Mouse (Mus musculus) midbrain, postnatal 0 days (tissue): ENCODE data around the gene Heg1. TPM values are rescaled to one million over a fixed set of nuclear protein-coding genes. Genes with fewer than 3 reads are reported as not detected.

ENCODE experiments used
- ATAC-seq: fragments of 200-750 bp; cut with Nextera tagmentation; 2 replicates; pipeline ENCODE4 v1.8.0; 2017; ENCODE audit warnings: moderate number of reproducible peaks, mild to moderate bottlenecking, moderate TSS enrichment, moderate library complexity; ENCODE audit not compliant: low FRiP score
- DNase-seq: peaks from one replicate; pipeline ENCODE4 v3.0.0-alpha.2; 2015; ENCODE audit warnings: low spot score
- H3K27ac ChIP-seq: fragments of 300-500 bp; sonication (generic); 2 replicates; pipeline ENCODE4 v1.5.1; 2014; ENCODE audit warnings: low read depth, mild to moderate bottlenecking, low read length, mixed read lengths
- H3K27me3 ChIP-seq: fragments of 300-500 bp; sonication (generic); 2 replicates; pipeline ENCODE4 v1.6.1; 2014; ENCODE audit warnings: low read length, control low read depth, mixed read lengths; ENCODE audit not compliant: insufficient read depth
- H3K36me3 ChIP-seq: fragments of 300-500 bp; sonication (generic); 2 replicates; pipeline ENCODE4 v1.6.1; 2014; ENCODE audit warnings: low read length, control low read depth, mixed read lengths; ENCODE audit not compliant: insufficient read depth
- H3K4me1 ChIP-seq: fragments of 300-500 bp; sonication (generic); 2 replicates; pipeline ENCODE4 v1.6.1; 2014; ENCODE audit warnings: mild to moderate bottlenecking, control low read depth, antibody characterized with exemption, low read length, mixed read lengths; ENCODE audit not compliant: insufficient read depth
- H3K4me2 ChIP-seq: fragments of 300-500 bp; sonication (generic); 2 replicates; pipeline ENCODE4 v1.6.1; 2014; ENCODE audit warnings: low read depth, mild to moderate bottlenecking, low read length, mixed read lengths; ENCODE audit not compliant: poor library complexity, severe bottlenecking
- H3K4me3 ChIP-seq: fragments of 300-500 bp; sonication (generic); 2 replicates; pipeline ENCODE4 v1.5.1; 2014; ENCODE audit warnings: low read depth, mild to moderate bottlenecking, low read length, moderate library complexity
- H3K9ac ChIP-seq: fragments of 300-500 bp; sonication (generic); replicated peaks from 2 replicates; pipeline ENCODE4 v1.6.1; 2014; ENCODE audit warnings: mild to moderate bottlenecking, low read length, moderate library complexity, mixed read lengths; ENCODE audit not compliant: poor library complexity, severe bottlenecking
- H3K9me3 ChIP-seq: fragments of 300-500 bp; sonication (generic); 2 replicates; pipeline ENCODE4 v1.6.1; 2016; ENCODE audit warnings: low read length, control low read depth
- CTCF ChIP-seq: IDR thresholded peaks from 2 replicates; pipeline ENCODE4 v1.5.1; 2016; ENCODE audit warnings: antibody characterized with exemption, mild to moderate bottlenecking
- WGBS: fragments of 180-500 bp; shearing (Covaris S2); extraction: QIAGEN DNeasy Blood & Tissue Kit; methylation state at CpG from one replicate; pipeline ENCODE4 v1.1.7; 2014; 5-methylcytosine and 5-hydroxymethylcytosine counted together
- polyA plus RNA-seq: library from polyadenylated mRNA; unstranded; fragments of >200 nt; fragmentation: Nextera tagmentation; extraction: Ambion mirVana; gene quantifications from 2 replicates; pipeline ENCODE4 v1.2.1, GENCODE M21; 2015
- total RNA-seq: library from RNA; depleted of rRNA; stranded (reverse); fragments of >200 nt; gene quantifications from 2 replicates; pipeline ENCODE4 v1.2.3, GENCODE M21; 2014

Heg1 gene
- total and polyA plus RNA-seq, 2 experiments from 2014 or later: 7.2 to 19.5 TPM

- no peaks in the 10 kb centered on the region; the same call in 1 of the 2 replicates for H3K4me1 ChIP-seq
- no peaks in the 10 kb centered on the region for H3K36me3 ChIP-seq
- H3K4me2 ChIP-seq: no peak overlapping the region
- DNase-seq: no peak
- H3K4me3 ChIP-seq: no peak overlapping the region
- no peaks in the 10 kb centered on the region for H3K9me3 ChIP-seq
- no peak for TF ChIP-seq CTCF
- 58% methylated on average over 9 of the region's 9 CpGs for WGBS
- H3K9ac ChIP-seq: no peak overlapping the region
- H3K27me3 ChIP-seq: no peaks in the 10 kb centered on the region
- no peak overlapping the region for H3K27ac ChIP-seq
- ATAC-seq: no peak
Measured at GRCm38 (mm10) chr16:33704289-33704688, 20.1 kb downstream of the Heg1 start.

GRCm38 (mm10) chr16:33705258-33705657, 21.1 kb downstream of the Heg1 start:
- DNase-seq: no peak
- H3K9ac ChIP-seq: no peak overlapping the region
- no peak for ATAC-seq
- H3K4me2 ChIP-seq: no peak overlapping the region
- WGBS: 41% methylated on average over 6 of the region's 6 CpGs
- H3K27ac ChIP-seq: no peak overlapping the region
- H3K9me3 ChIP-seq: no peaks in the 10 kb centered on the region
- H3K27me3 ChIP-seq: no peaks in the 10 kb centered on the region
- TF ChIP-seq CTCF: no peak
- H3K4me3 ChIP-seq: no peak overlapping the region
- H3K4me1 ChIP-seq: no peaks in the 10 kb centered on the region; the same call in 1 of the 2 replicates
- H3K36me3 ChIP-seq: no peaks in the 10 kb centered on the region

- peak; percentile 13; the same call in 1 of the 2 replicates for TF ChIP-seq CTCF
- Histone ChIP-seq H3K27me3 (no peaks in the 10 kb centered on the region), H3K4me3 (no peak overlapping the region), H3K9me3 (no peaks in the 10 kb centered on the region), H3K36me3 (no peaks in the 10 kb centered on the region), H3K27ac (no peak overlapping the region), H3K4me1 (no peaks in the 10 kb centered on the region; the same call in 1 of the 2 replicates), H3K4me2 (no peak overlapping the region), H3K9ac (no peak overlapping the region)
- 85% methylated on average over 14 of the region's 14 CpGs for WGBS
- DNase-seq (no peak), ATAC-seq (no peak)
Measured at GRCm38 (mm10) chr16:33706111-33706890, 22.1 kb downstream of the Heg1 start.

- DNase-seq: no peak
- 93% methylated on average over 10 of the region's 10 CpGs for WGBS
- Histone ChIP-seq H3K9me3 (no peaks in the 10 kb centered on the region), H3K4me1 (no peaks in the 10 kb centered on the region; the same call in 1 of the 2 replicates), H3K36me3 (no peaks in the 10 kb centered on the region), H3K9ac (no peak overlapping the region), H3K27ac (no peak overlapping the region), H3K27me3 (no peaks in the 10 kb centered on the region), H3K4me3 (no peak overlapping the region), H3K4me2 (no peak overlapping the region)
- TF ChIP-seq CTCF: no peak
- ATAC-seq: no peak
Measured at GRCm38 (mm10) chr16:33708031-33708430, 23.9 kb downstream of the Heg1 start.

- no peak for ATAC-seq
- H3K36me3 ChIP-seq: no peaks in the 10 kb centered on the region
- 95% methylated on average over 12 of the region's 12 CpGs for WGBS
Measured at GRCm38 (mm10) chr16:33708585-33709397, 24.6 kb downstream of the Heg1 start.

More at GRCm38 (mm10) chr16:33708585-33709397, 24.6 kb downstream of the Heg1 start:
- Histone ChIP-seq H3K27ac (no peak overlapping the region), H3K9ac (no peak overlapping the region), H3K27me3 (no peaks in the 10 kb centered on the region), H3K4me2 (no peak overlapping the region), H3K4me1 (no peaks in the 10 kb centered on the region; the same call in 1 of the 2 replicates), H3K4me3 (no peak overlapping the region), H3K9me3 (no peaks in the 10 kb centered on the region)
- TF ChIP-seq CTCF: no peak
- no peak for DNase-seq
